Mouse (Mus musculus) forebrain, embryonic 16.5 days (tissue): ENCODE data around the gene Ppp1cb. TPM values are rescaled to one million over a fixed set of nuclear protein-coding genes. Genes with fewer than 3 reads are reported as not detected.

Experiments used
- ATAC-seq: fragments of 200-750 bp; cut with Nextera tagmentation; 2 replicates; pipeline ENCODE4 v1.8.0; 2017; ENCODE audit warnings: mild to moderate bottlenecking, moderate library complexity
- H3K27ac ChIP-seq: fragments of 300-500 bp; sonication (generic); 2 replicates; pipeline ENCODE4 v1.5.1; 2014; ENCODE audit warnings: low read length, control low read depth
- H3K27me3 ChIP-seq: fragments of 300-500 bp; sonication (generic); replicated peaks from 2 replicates; pipeline ENCODE4 v1.6.1; 2014; ENCODE audit warnings: low read length; ENCODE audit not compliant: control insufficient read depth, insufficient read depth
- H3K36me3 ChIP-seq: fragments of 300-500 bp; sonication (generic); 2 replicates; pipeline ENCODE4 v1.6.1; 2014; ENCODE audit not compliant: control insufficient read depth, insufficient read depth
- H3K4me1 ChIP-seq: fragments of 300-500 bp; sonication (generic); replicated peaks from 2 replicates; pipeline ENCODE4 v1.6.1; 2014; ENCODE audit warnings: low read length; ENCODE audit not compliant: control insufficient read depth, insufficient read depth
- H3K4me2 ChIP-seq: fragments of 300-500 bp; sonication (generic); 2 replicates; pipeline ENCODE4 v1.6.1; 2014; ENCODE audit warnings: mild to moderate bottlenecking, low read length, control low read depth
- H3K4me3 ChIP-seq: fragments of 300-500 bp; sonication (generic); replicated peaks from 2 replicates; pipeline ENCODE4 v1.5.1; 2014; ENCODE audit warnings: mild to moderate bottlenecking, low read length, control low read depth
- H3K9ac ChIP-seq: fragments of 300-500 bp; sonication (generic); replicated peaks from 2 replicates; pipeline ENCODE4 v1.6.1; 2014; ENCODE audit warnings: low read depth, low read length, control low read depth
- H3K9me3 ChIP-seq: fragments of 300-500 bp; sonication (generic); 2 replicates; pipeline ENCODE4 v1.6.1; 2016; ENCODE audit warnings: low read length; ENCODE audit not compliant: control insufficient read depth
- WGBS: fragments of 180-500 bp; shearing (Covaris S2); extraction: QIAGEN DNeasy Blood & Tissue Kit; methylation state at CpG from one replicate; pipeline ENCODE4 v1.1.7; 2014; 5-methylcytosine and 5-hydroxymethylcytosine counted together
- polyA plus RNA-seq: library from polyadenylated mRNA; unstranded; fragments of >200 nt; fragmentation: Nextera tagmentation; extraction: Ambion mirVana; gene quantifications from 2 replicates; pipeline ENCODE4 v1.2.1, GENCODE M21; 2015

The Ppp1cb gene
- polyA plus RNA-seq, 1 experiment from 2014 or later, result 216 TPM

DNA sequence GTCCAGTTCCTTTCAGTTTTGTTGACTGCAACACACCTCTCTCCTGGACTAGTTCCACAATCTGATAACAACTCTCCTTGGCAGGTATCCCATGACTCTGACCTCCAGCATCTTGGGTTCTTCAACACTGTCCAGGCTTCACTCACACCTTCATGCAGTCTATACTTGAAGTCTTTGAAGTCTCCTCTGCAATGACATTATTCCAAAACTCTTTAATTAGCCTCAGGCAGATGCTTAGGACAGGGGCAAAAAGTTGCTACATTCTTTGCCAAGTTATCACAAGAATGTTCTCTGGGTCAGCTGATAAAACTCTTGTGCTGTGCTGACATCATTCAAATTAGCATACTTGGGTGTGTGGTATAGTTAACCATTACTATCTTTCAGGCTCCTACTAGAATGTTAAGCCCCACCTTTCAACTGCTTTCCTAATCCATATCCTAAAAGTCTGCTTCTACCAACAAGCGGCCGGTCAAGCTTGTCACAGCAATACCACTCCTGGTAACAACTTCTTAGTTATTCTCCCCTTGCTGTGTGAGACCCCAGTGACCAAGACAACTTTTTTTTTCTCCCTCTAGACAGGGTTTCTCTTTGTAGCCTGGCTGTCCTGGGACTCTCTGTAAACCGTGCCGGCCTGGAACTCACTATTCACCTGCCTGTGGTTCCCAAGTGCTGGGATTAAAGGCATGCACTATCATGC is 13.8 kb downstream of the Ppp1cb start:
- Histone ChIP-seq H3K9me3 (no peaks in the 10 kb centered on the region), H3K4me2 (no peak overlapping the region), H3K9ac (no peak overlapping the region), H3K36me3 (no peaks in the 10 kb centered on the region), H3K4me3 (no peak overlapping the region), H3K27ac (no peak overlapping the region), H3K27me3 (no peaks in the 10 kb centered on the region), H3K4me1 (peaks cover 2% of the 10 kb centered on the region; the same call in 1 of the 2 replicates)
- 93% methylated on average over 4 of the region's 4 CpGs for WGBS
- no peak for ATAC-seq

DNA sequence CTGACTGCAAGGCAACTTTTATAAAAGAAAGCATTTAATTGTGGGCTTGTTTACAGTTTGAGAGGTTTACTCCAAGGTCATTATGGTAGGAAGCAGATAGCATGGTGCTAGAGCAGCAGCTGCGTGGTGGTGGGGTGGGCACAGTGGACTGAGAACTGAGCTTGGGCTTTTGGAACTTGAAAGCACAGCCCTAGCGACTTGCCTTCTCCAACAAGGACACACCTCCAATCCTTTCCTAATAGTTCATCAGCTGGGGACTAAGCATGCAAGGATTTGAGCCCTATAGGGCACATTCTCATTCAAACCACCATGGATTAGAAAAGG is 14.3 kb downstream of the Ppp1cb start:
- Histone ChIP-seq H3K9ac (no peak overlapping the region), H3K4me1 (peaks cover 2% of the 10 kb centered on the region; the same call in 1 of the 2 replicates), H3K4me2 (no peak overlapping the region), H3K27me3 (no peaks in the 10 kb centered on the region), H3K27ac (no peak overlapping the region), H3K9me3 (no peaks in the 10 kb centered on the region), H3K36me3 (no peaks in the 10 kb centered on the region), H3K4me3 (no peak overlapping the region)
- no peak for ATAC-seq
- WGBS, result 91% methylated on average over 2 of the region's 2 CpGs

DNA sequence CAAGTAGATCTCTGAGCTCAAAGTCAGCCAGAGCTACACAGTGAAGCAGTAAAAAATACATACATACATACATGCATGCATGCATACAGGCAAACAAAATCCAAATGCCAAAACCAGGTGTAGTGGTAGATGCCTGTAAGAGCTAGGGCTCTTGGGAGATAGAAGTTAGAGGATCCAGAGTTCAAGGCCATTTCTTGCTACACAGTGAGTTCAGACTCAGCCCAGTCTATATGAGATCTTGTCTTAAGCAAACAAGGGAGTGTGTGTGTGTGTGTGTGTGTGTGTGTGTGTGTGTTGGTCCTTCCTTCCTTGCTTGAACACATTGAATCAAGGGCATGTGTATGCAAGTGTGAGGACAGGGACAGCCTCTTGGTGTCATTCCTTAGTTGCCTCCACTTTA is 17.9 kb downstream of the Ppp1cb start:
- H3K4me1 ChIP-seq, result peaks cover 2% of the 10 kb centered on the region; the same call in 1 of the 2 replicates
- H3K36me3 ChIP-seq, result peaks cover 10% of the 10 kb centered on the region
- H3K27ac ChIP-seq, result no peak overlapping the region
- no peaks in the 10 kb centered on the region for H3K9me3 ChIP-seq
- H3K9ac ChIP-seq, result no peak overlapping the region
- H3K4me2 ChIP-seq, result no peak overlapping the region
- H3K27me3 ChIP-seq, result no peaks in the 10 kb centered on the region
- no peak for ATAC-seq
- H3K4me3 ChIP-seq, result no peak overlapping the region

DNA sequence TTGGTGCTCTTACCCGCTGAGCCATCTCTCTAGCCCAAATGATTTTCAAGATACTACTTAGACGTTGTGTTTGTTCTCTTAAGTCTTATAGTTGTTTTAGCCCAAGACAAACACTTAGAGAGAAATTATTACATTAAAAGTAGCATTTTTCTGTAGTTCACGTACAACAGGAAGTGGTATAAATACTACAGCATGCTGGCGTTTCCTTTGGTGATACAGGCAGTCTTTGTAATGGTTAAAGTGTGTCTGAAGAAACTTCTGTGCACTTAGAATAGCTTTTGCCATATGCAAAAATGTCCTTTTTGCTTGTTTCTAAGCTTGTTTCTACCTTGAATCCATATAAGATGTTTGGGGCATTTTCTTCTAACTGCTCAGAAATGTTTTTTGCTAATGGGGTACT is 20.3 kb downstream of the Ppp1cb start:
- Histone ChIP-seq H3K27ac (no peak overlapping the region), H3K4me3 (no peak overlapping the region), H3K9me3 (no peaks in the 10 kb centered on the region), H3K4me2 (no peak overlapping the region), H3K4me1 (no peaks in the 10 kb centered on the region), H3K27me3 (no peaks in the 10 kb centered on the region), H3K36me3 (peaks cover 14% of the 10 kb centered on the region), H3K9ac (no peak overlapping the region)
- no peak for ATAC-seq
- 96% methylated on average over 4 of the region's 4 CpGs for WGBS

DNA sequence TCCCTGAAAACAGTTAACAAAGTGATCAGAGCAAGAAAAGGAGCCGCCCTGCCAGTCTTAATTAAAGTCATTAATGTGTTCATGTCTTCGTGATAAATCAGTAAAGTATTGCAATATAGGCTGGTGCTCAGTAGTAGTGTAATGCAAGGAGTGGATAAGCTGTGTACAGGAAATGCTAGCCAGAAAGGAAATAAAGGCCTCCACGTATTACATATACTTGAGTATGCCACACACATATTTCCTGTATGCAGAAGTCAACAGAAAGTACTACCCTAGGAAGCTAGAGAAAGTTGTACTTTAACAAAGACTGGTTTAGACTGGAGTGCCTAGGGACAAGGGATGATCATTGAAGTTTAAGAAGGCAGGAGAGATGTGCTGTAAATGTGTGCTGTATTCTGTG is 26.8 kb downstream of the Ppp1cb start:
- WGBS, result 91% methylated on average over 3 of the region's 3 CpGs
- ATAC-seq, result no peak
- Histone ChIP-seq H3K4me1 (no peaks in the 10 kb centered on the region), H3K9me3 (no peaks in the 10 kb centered on the region), H3K4me2 (no peak overlapping the region), H3K4me3 (no peak overlapping the region), H3K27ac (no peak overlapping the region), H3K36me3 (peaks cover 28% of the 10 kb centered on the region), H3K27me3 (no peaks in the 10 kb centered on the region), H3K9ac (no peak overlapping the region)

DNA sequence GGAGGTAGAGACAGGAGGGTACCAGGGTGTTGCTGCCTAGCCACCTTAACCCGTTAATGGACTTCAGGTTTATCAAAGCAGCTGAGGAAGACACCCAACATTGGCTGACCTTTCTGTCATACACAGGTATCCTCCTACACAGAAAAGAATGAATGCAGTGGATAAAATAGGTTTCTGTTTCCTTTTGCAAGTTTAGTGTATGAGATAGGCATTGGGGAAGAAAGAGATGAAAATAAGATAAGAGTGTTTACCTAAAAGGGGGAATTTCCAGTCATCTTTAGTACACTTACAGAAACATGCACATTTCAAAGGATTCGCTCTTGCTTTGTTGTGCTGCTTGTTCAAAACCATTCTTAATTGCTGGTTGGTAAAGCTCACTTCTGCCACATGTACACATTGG is 29.4 kb downstream of the Ppp1cb start:
- H3K36me3 ChIP-seq, result peaks cover 21% of the 10 kb centered on the region

DNA sequence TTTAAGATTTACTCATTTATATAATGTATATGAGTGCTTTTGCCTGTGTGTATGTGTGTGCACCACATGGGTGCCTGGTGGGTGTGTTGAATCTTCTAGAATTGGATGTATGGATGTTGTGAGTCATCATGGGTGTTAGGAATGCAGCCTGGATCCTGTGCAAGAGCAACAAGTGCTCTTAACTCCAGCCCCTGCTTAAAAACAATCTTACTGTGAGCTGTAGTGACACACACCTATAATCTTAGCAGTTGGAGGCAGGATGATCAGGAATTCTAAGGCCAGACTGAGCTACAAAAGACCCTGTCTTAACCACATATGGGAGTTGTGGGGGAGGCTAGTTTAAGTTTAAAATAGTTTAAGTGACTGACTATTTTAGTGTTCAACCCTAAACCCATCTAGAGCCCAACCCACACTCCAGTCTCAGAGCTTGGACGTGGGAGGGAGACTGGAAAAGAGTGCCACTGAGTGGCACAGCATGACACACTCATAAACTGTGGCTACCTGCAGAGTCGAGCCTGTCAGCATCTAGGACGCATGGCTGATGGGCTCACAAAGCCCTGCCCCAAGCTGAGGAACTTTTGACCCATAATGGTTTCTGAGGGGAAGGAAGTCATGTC is 35.5 kb downstream of the Ppp1cb start:
- no peak overlapping the region for H3K27ac ChIP-seq
- no peaks in the 10 kb centered on the region; the same call in 1 of the 2 replicates for H3K36me3 ChIP-seq
- H3K9me3 ChIP-seq, result no peaks in the 10 kb centered on the region
- no peaks in the 10 kb centered on the region for H3K27me3 ChIP-seq
- no peak for ATAC-seq
- WGBS, result 81% methylated on average over 3 of the region's 3 CpGs
- H3K4me1 ChIP-seq, result no peaks in the 10 kb centered on the region
- no peak overlapping the region for H3K4me3 ChIP-seq
- no peak overlapping the region for H3K9ac ChIP-seq
- H3K4me2 ChIP-seq, result no peak overlapping the region

More for the DNA sequence above, 29.4 kb downstream of the Ppp1cb start:
- H3K27me3 ChIP-seq, result no peaks in the 10 kb centered on the region
- 92% methylated on average over 2 of the region's 2 CpGs for WGBS
- no peaks in the 10 kb centered on the region for H3K4me1 ChIP-seq
- no peak overlapping the region for H3K9ac ChIP-seq
- no peak overlapping the region for H3K4me2 ChIP-seq
- H3K4me3 ChIP-seq, result no peak overlapping the region
- ATAC-seq, result no peak
- H3K9me3 ChIP-seq, result no peaks in the 10 kb centered on the region
- H3K27ac ChIP-seq, result no peak overlapping the region

DNA sequence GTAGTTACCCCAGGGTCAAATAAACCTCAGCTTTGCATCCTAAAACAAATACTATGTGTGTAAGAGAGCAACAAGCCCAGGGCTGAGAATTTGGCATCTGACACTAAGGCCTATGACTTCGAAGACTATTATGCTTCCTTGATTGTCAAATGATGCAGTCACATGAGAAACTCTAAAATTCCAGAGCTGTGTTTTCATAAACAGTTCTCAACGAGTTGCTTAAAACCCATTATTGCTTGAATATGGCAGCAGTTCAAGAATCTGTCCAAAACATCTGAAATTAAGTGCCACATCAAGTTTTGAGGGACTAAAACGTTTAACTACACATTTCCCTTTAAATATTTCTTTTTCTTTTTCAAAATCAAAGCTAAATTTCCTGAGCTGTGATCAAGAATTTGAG is 50.1 kb downstream of the Ppp1cb start:
- Histone ChIP-seq H3K4me1 (no peaks in the 10 kb centered on the region), H3K36me3 (0 out of 2 replicates have a peak, but pooled peaks cover 2% of the 10 kb centered on the region), H3K9me3 (no peaks in the 10 kb centered on the region), H3K4me3 (no peak overlapping the region), H3K27me3 (no peaks in the 10 kb centered on the region), H3K27ac (no peak overlapping the region), H3K9ac (no peak overlapping the region), H3K4me2 (no peak overlapping the region)
- no peak for ATAC-seq
- 58% methylated on average over 3 of the region's 3 CpGs for WGBS

DNA sequence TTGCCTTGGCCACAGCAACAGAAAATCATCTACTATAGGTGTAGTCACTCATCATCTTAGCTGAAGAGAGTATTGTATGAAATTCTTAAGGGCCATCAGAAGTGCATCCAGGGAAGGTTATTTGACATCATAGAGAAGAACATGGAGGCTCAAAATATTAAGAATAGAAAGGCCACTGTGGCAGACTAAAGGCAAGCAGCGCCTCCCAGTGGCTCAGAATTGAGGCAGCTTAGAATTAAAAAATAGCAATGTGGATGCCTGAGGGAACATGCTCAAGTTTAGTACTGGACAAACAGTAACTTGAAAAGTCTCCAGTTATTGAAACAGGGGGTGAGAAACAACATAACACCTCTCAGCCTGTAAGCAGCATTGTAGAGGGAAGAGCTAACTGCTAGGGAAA is 61.7 kb downstream of the Ppp1cb start:
- Histone ChIP-seq H3K27me3 (no peaks in the 10 kb centered on the region), H3K4me3 (no peak overlapping the region), H3K27ac (no peak overlapping the region), H3K9ac (no peak overlapping the region), H3K4me2 (no peak overlapping the region), H3K36me3 (no peaks in the 10 kb centered on the region; the same call in 1 of the 2 replicates), H3K9me3 (no peaks in the 10 kb centered on the region), H3K4me1 (no peaks in the 10 kb centered on the region)
- 69% methylated on average over 1 of the region's 1 CpGs for WGBS
- no peak for ATAC-seq
